Mouse (Mus musculus) liver, postnatal 0 days (tissue): ENCODE measurements around the gene Sik1.

ENCODE experiments used
- CTCF ChIP-seq: sonication (generic); IDR thresholded peaks from 2 replicates; pipeline ENCODE4 v1.5.1; 2016; ENCODE audit warnings: antibody characterized with exemption, low read depth
- EP300 ChIP-seq: IDR thresholded peaks from 2 replicates; pipeline ENCODE4 v1.6.1; 2016; ENCODE audit warnings: antibody characterized with exemption, low read depth, mild to moderate bottlenecking

DNA sequence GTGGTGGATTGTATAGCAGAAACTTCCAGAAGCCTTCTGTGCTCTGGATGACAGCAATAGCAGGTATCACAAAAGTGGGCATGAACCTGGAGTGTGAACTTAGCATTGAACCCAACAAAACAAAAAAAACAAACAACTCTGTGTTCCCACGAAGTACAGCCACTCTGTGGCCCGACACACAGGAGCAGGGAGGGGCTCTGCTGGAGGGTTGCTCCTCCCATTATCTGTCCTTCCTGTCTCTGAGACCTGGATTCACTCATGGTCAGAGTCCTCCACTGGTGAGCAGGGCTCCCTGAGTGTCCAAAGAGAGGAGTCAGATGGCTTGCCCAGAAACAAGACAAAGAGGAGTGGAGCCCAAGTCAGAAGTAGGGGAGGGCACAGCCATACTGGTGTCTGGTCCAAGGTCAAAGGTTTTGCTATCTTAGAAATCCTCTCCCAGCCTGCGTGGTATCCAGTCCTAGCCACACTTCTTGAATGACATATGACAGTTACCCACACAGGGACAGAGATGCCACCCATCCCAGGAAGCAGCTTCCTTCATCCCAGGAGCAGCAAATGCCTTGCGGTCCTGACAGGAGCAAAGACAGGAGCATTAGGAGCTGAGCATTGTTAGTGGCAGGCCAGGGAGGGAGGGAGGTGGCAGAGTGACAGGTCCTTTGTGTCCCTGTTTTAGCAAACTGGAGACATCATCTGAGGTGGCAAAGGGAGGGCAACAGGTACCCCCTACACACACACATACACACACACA is 35.3 kb downstream of the Sik1 start:
- no peak for TF ChIP-seq CTCF
- no peak for TF ChIP-seq EP300
